Mouse (Mus musculus): Measurements from ENCODE around the gene Ess2.

DNA sequence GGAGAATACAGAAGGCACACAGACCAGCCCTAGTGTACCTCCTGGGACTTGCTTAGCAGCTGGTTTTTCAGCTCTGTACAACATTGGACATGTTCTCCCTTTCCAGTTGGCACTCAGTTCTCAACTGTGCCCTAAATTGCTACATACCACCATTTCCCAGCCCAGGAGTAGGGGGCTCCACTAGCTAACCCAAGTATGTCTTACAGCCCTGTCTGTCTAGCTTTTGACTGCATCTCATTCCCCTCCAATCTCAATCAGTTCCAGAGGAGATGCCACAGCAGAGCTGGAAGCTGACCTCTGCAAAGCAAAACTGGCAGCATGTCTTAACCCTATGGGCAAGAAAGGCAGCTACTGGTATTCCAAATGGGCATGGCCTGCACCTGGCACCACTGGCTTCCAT lies 15.1 kb downstream of the Ess2 start:
- TF ChIP-seq GATA1 (IDR thresholded peaks at IDR 0.05; ENCODE audit: low read length), result no peak
- no peak for TF ChIP-seq TAL1 (IDR thresholded peaks at IDR 0.05; ENCODE audit: low read length)

All from erythroblast, embryonic 14.5 days (primary cell).